Mouse (Mus musculus): ENCODE results near the gene Pbxip1.

DNA sequence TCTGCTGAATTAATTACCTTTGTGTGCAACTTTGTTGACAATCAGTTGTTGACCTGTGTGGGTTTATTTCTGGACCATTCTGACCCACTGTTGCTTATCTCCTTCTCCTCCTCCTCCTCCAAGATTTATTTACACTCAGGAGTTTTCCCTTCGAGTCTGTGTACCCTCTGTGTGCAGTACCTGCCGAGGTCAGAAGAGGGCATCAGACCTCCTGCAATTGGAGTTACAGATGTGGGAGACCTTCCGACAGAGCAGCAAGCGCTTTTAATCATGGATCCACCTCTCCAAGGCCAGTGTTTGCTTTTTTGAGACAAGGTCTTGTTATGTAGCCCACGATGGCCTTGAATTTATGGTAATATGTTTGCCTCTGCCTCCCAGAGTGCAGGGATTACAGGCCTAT, 58.1 kb downstream of the Pbxip1 start:
- TF ChIP-seq CTCF (IDR thresholded peaks at IDR 0.05; ENCODE audit: extremely low read depth, insufficient read length, insufficient replicate concordance, low read depth, low read length) (no peak), POLR2A (IDR thresholded peaks at IDR 0.05; ENCODE audit: low read depth, low read length) (no peak)
